Mouse (Mus musculus) limb, embryonic 11.5 days (tissue): ENCODE measurements around the gene Cradd. TPM values are rescaled to one million over a fixed set of nuclear protein-coding genes. Genes with fewer than 3 reads are reported as not detected.

Experiments
- ATAC-seq: fragments of 200-750 bp; cut with Nextera tagmentation; 2 replicates; pipeline ENCODE4 v1.8.0; 2017; ENCODE audit warnings: low read depth; ENCODE audit not compliant: insufficient number of reproducible peaks, low FRiP score, low TSS enrichment
- DNase-seq: peaks from one replicate; pipeline ENCODE4 v3.0.0-alpha.2; 2015; ENCODE audit warnings: low spot score
- H3K27ac ChIP-seq: fragments of 300-500 bp; sonication (generic); replicated peaks from 2 replicates; pipeline ENCODE4 v1.5.1; 2014; ENCODE audit warnings: low read depth, mild to moderate bottlenecking, low read length
- H3K27me3 ChIP-seq: fragments of 300-500 bp; sonication (generic); 2 replicates; pipeline ENCODE4 v1.6.1; 2014; ENCODE audit warnings: mild to moderate bottlenecking, low read length, mixed read lengths; ENCODE audit not compliant: control insufficient read depth, insufficient read depth
- H3K36me3 ChIP-seq: fragments of 300-500 bp; sonication (generic); 2 replicates; pipeline ENCODE4 v1.6.1; 2014; ENCODE audit warnings: mild to moderate bottlenecking, low read length, moderate library complexity, mixed read lengths; ENCODE audit not compliant: control insufficient read depth, insufficient read depth
- H3K4me1 ChIP-seq: fragments of 300-500 bp; sonication (generic); 2 replicates; pipeline ENCODE4 v1.6.1; 2014; ENCODE audit warnings: low read length, mixed read lengths; ENCODE audit not compliant: control insufficient read depth, insufficient read depth
- H3K4me2 ChIP-seq: fragments of 300-500 bp; sonication (generic); 2 replicates; pipeline ENCODE4 v1.6.1; 2014; ENCODE audit warnings: low read depth, mild to moderate bottlenecking, moderate library complexity; ENCODE audit not compliant: severe bottlenecking
- H3K4me3 ChIP-seq: fragments of 300-500 bp; sonication (generic); 2 replicates; pipeline ENCODE4 v1.5.1; 2014; ENCODE audit warnings: low read depth, low read length
- H3K9ac ChIP-seq: fragments of 300-500 bp; sonication (generic); 2 replicates; pipeline ENCODE4 v1.6.1; 2014; ENCODE audit warnings: mild to moderate bottlenecking, low read length
- H3K9me3 ChIP-seq: fragments of 300-500 bp; sonication (generic); 2 replicates; pipeline ENCODE4 v1.6.1; 2016; ENCODE audit warnings: low read length; ENCODE audit not compliant: control insufficient read depth
- WGBS: fragments of 180-500 bp; shearing (Covaris S2); extraction: QIAGEN DNeasy Blood & Tissue Kit; methylation state at CpG from one replicate; pipeline ENCODE4 v1.1.7; 2014; 5-methylcytosine and 5-hydroxymethylcytosine counted together
- polyA plus RNA-seq: library from polyadenylated mRNA; unstranded; fragments of >200 nt; fragmentation: Nextera tagmentation; extraction: Ambion mirVana; gene quantifications from 2 replicates; pipeline ENCODE4 v1.2.1, GENCODE M21; 2014

Cradd gene
- polyA plus RNA-seq, 1 experiment from 2014 or later, result 13.4 TPM

- Histone ChIP-seq H3K27me3 (no peaks in the 10 kb centered on the region), H3K4me2 (no peak overlapping the region), H3K9ac (no peak overlapping the region), H3K4me3 (no peak overlapping the region), H3K4me1 (no peaks in the 10 kb centered on the region; the same call in 1 of the 2 replicates), H3K27ac (no peak overlapping the region), H3K9me3 (no peaks in the 10 kb centered on the region), H3K36me3 (no peaks in the 10 kb centered on the region)
- ATAC-seq (no peak), DNase-seq (no peak)
- WGBS, result 81% methylated on average over 6 of the region's 6 CpGs
These were observed 42.4 kb downstream of the Cradd start for GRCm38 (mm10) chr10:95281466-95281990.

- Histone ChIP-seq H3K9ac (no peak overlapping the region), H3K9me3 (no peaks in the 10 kb centered on the region), H3K4me1 (no peaks in the 10 kb centered on the region; the same call in 1 of the 2 replicates), H3K36me3 (no peaks in the 10 kb centered on the region), H3K27ac (no peak overlapping the region), H3K4me2 (no peak overlapping the region), H3K4me3 (no peak overlapping the region), H3K27me3 (no peaks in the 10 kb centered on the region)
- DNase-seq, result no peak
- WGBS, result 91% methylated on average over 3 of the region's 3 CpGs
- ATAC-seq, result no peak
These were observed 43.6 kb downstream of the Cradd start for GRCm38 (mm10) chr10:95280327-95280726.

GRCm38 (mm10) chr10:95279459-95279858, 44.5 kb downstream of the Cradd start:
- H3K4me2 ChIP-seq, result no peak overlapping the region
- H3K27me3 ChIP-seq, result no peaks in the 10 kb centered on the region
- WGBS, result 85% methylated on average over 1 of the region's 1 CpGs
- no peak for ATAC-seq
- no peak overlapping the region for H3K27ac ChIP-seq
- H3K36me3 ChIP-seq, result no peaks in the 10 kb centered on the region
- no peak for DNase-seq
- H3K4me3 ChIP-seq, result no peak overlapping the region
- no peaks in the 10 kb centered on the region; the same call in 1 of the 2 replicates for H3K4me1 ChIP-seq
- H3K9ac ChIP-seq, result no peak overlapping the region
- H3K9me3 ChIP-seq, result no peaks in the 10 kb centered on the region

GRCm38 (mm10) chr10:95278085-95278484, 45.8 kb downstream of the Cradd start:
- Histone ChIP-seq H3K9ac (no peak overlapping the region), H3K4me2 (no peak overlapping the region), H3K9me3 (no peaks in the 10 kb centered on the region), H3K36me3 (no peaks in the 10 kb centered on the region), H3K4me3 (no peak overlapping the region), H3K27me3 (no peaks in the 10 kb centered on the region), H3K27ac (no peak overlapping the region), H3K4me1 (no peaks in the 10 kb centered on the region; the same call in 1 of the 2 replicates)
- ATAC-seq (no peak), DNase-seq (no peak)
- 88% methylated on average over 11 of the region's 11 CpGs for WGBS

- WGBS, result 90% methylated on average over 9 of the region's 9 CpGs
- DNase-seq (no peak), ATAC-seq (no peak)
- H3K36me3 ChIP-seq, result no peaks in the 10 kb centered on the region; the same call in 1 of the 2 replicates
- no peaks in the 10 kb centered on the region for H3K9me3 ChIP-seq
- H3K27ac ChIP-seq, result no peak overlapping the region
- H3K4me2 ChIP-seq, result no peak overlapping the region
- no peak overlapping the region for H3K9ac ChIP-seq
- no peak overlapping the region for H3K4me3 ChIP-seq
- no peaks in the 10 kb centered on the region for H3K27me3 ChIP-seq
- H3K4me1 ChIP-seq, result no peaks in the 10 kb centered on the region
These were observed 48.4 kb downstream of the Cradd start for GRCm38 (mm10) chr10:95275488-95275887.

- Histone ChIP-seq H3K9ac (no peak overlapping the region), H3K27ac (no peak overlapping the region), H3K36me3 (no peaks in the 10 kb centered on the region; the same call in 1 of the 2 replicates), H3K4me3 (no peak overlapping the region), H3K9me3 (no peaks in the 10 kb centered on the region), H3K4me2 (no peak overlapping the region), H3K4me1 (no peaks in the 10 kb centered on the region), H3K27me3 (no peaks in the 10 kb centered on the region)
- WGBS, result 79% methylated on average over 13 of the region's 13 CpGs
- DNase-seq (no peak), ATAC-seq (no peak)
These were observed 50.7 kb downstream of the Cradd start for GRCm38 (mm10) chr10:95273226-95273625.

GRCm38 (mm10) chr10:95269151-95269550, 54.8 kb downstream of the Cradd start:
- whole genome bisulfite sequencing, result 66% methylated on average over 7 of the region's 7 CpGs
- DNase-seq (no peak), ATAC-seq (no peak)
- Histone ChIP-seq H3K9ac (no peak overlapping the region), H3K27ac (no peak overlapping the region), H3K4me2 (no peak overlapping the region), H3K36me3 (no peaks in the 10 kb centered on the region; the same call in 1 of the 2 replicates), H3K4me1 (peaks cover 10% of the 10 kb centered on the region), H3K4me3 (no peak overlapping the region), H3K27me3 (0 out of 2 replicates have a peak, but pooled peaks cover 3% of the 10 kb centered on the region), H3K9me3 (no peaks in the 10 kb centered on the region)

- no peaks in the 10 kb centered on the region for H3K9me3 ChIP-seq
- H3K36me3 ChIP-seq, result no peaks in the 10 kb centered on the region; the same call in 1 of the 2 replicates
- no peak overlapping the region for H3K9ac ChIP-seq
- DNase-seq (no peak), ATAC-seq (no peak)
- 0 out of 2 replicates have a peak, but pooled peaks cover 3% of the 10 kb centered on the region for H3K27me3 ChIP-seq
- H3K4me2 ChIP-seq, result no peak overlapping the region
- WGBS, result 93% methylated on average over 5 of the region's 5 CpGs
- H3K4me1 ChIP-seq, result peaks cover 11% of the 10 kb centered on the region
- no peak overlapping the region for H3K27ac ChIP-seq
- no peak overlapping the region for H3K4me3 ChIP-seq
These were observed 55.6 kb downstream of the Cradd start for GRCm38 (mm10) chr10:95268366-95268765.

- DNase-seq, result no peak
These were observed 57.0 kb downstream of the Cradd start for GRCm38 (mm10) chr10:95266983-95267382.

More at GRCm38 (mm10) chr10:95266983-95267382, 57.0 kb downstream of the Cradd start:
- no peak for ATAC-seq
- H3K9me3 ChIP-seq, result no peaks in the 10 kb centered on the region
- no peak overlapping the region for H3K9ac ChIP-seq
- no peaks in the 10 kb centered on the region; the same call in 1 of the 2 replicates for H3K36me3 ChIP-seq
- no peak overlapping the region for H3K27ac ChIP-seq
- peaks cover 11% of the 10 kb centered on the region for H3K4me1 ChIP-seq
- no peak overlapping the region for H3K4me3 ChIP-seq
- H3K4me2 ChIP-seq, result no peak overlapping the region
- WGBS, result 14% methylated on average over 5 of the region's 5 CpGs
- H3K27me3 ChIP-seq, result 0 out of 2 replicates have a peak, but pooled peaks cover 3% of the 10 kb centered on the region
